Mouse (Mus musculus): Measurements from ENCODE around the gene Fkbp15.
"Not testable (repeated sequence)": the region's sequence is repeated elsewhere in the genome, so short reads cannot be mapped to it uniquely, and the experiment has no call there.

Gene Fkbp15

GRCm38 (mm10) chr4:62276642-62277041 lies 83.7 kb downstream of the Fkbp15 start:
- no peak for DNase-seq

GRCm38 (mm10) chr4:62274841-62275536 lies 85.4 kb downstream of the Fkbp15 start:
- no peak for DNase-seq

- DNase-seq = no peak
These were observed 86.4 kb downstream of the Fkbp15 start for GRCm38 (mm10) chr4:62273916-62274315.

GRCm38 (mm10) chr4:62272696-62273095 lies 87.7 kb downstream of the Fkbp15 start:
- no peak for DNase-seq

- no peak for DNase-seq
These were observed 93.2 kb downstream of the Fkbp15 start for GRCm38 (mm10) chr4:62267101-62267500.

GRCm38 (mm10) chr4:62266016-62266415 lies 94.3 kb downstream of the Fkbp15 start:
- not testable (repeated sequence) for DNase-seq

- no peak for DNase-seq
These were observed 95.1 kb downstream of the Fkbp15 start for GRCm38 (mm10) chr4:62265154-62265836.

GRCm38 (mm10) chr4:62263133-62263844 lies 97.1 kb downstream of the Fkbp15 start:
- DNase-seq = no peak

- DNase-seq = no peak
These were observed 98.1 kb downstream of the Fkbp15 start, which contains the start of gene Slc31a2 for GRCm38 (mm10) chr4:62262276-62262675. Slc31a2 (plus strand) TSS chr4:62262562.

GRCm38 (mm10) chr4:62256931-62257330 lies 103.4 kb downstream of the Fkbp15 start:
- DNase-seq = peak; percentile 14 to 43

GRCm38 (mm10) chr4:62254551-62254950 lies 105.8 kb downstream of the Fkbp15 start:
- no peak for DNase-seq

GRCm38 (mm10) chr4:62251776-62252175 lies 108.6 kb downstream of the Fkbp15 start:
- no peak for DNase-seq

- DNase-seq = no peak
These were observed 109.3 kb downstream of the Fkbp15 start for GRCm38 (mm10) chr4:62250896-62251544.
